Mouse (Mus musculus): ENCODE results near the gene Spon1. TPM values are rescaled to one million over a fixed set of nuclear protein-coding genes. Genes with fewer than 3 reads are reported as not detected.

The Spon1 gene
- polyA plus RNA-seq, 1 experiment from 2014 or later: 81.7 TPM

DNA sequence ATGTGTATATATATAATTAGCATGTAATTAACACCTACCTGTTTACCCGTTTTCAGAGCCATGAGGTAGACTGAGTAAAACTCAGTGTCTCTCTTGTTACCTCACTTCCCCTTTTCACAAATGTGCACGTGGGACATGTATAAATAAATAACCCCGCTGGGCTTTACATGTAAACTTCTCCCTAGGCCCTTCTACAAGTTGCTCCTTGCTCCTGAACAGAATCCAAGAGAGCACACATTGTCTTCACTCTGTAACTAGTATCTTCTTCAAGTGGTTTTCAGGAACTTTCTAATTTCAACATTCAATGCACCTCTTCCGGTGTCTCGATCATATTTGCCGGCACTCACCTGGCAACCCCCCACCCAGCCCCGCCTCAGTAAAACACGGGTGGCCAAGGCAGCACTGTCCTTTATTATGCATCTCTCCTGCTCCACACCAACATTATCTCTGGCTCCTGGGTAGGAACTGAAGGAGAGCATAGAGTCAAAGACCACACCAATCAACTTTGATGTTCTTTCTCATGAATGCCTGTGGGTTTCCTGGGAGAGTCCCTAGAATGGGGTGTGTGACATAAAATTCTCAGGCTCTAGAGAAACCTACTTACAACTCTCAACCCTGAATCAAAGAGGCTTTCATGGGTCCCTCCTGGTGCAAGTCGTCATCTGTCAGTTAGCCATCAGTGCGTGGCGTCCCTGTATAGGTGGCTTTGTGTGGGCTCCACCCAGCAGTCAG is 304.1 kb downstream of the Spon1 start:
- Histone ChIP-seq H3K36me3 (ENCODE audit: control insufficient read depth, insufficient read depth, low read length) (no peaks in the 10 kb centered on the region), H3K4me1 (ENCODE audit: control insufficient read depth, insufficient read depth, low read length) (0 out of 2 replicates have a peak, but pooled peaks cover 6% of the 10 kb centered on the region), H3K4me3 (ENCODE audit: low read depth, low read length) (no peak overlapping the region), H3K27me3 (ENCODE audit: control insufficient read depth, insufficient read depth, low read length) (no peaks in the 10 kb centered on the region), H3K4me2 (ENCODE audit: low read depth, low read length) (no peak overlapping the region), H3K9me3 (ENCODE audit: control insufficient read depth, low read length) (no peaks in the 10 kb centered on the region), H3K27ac (ENCODE audit: low read depth, low read length) (no peak overlapping the region), H3K9ac (replicated peaks; ENCODE audit: low read depth, low read length) (no peak overlapping the region)
- WGBS: 84% methylated on average over 11 of the region's 11 CpGs
- ATAC-seq (ENCODE audit: low read depth): no peak

DNA sequence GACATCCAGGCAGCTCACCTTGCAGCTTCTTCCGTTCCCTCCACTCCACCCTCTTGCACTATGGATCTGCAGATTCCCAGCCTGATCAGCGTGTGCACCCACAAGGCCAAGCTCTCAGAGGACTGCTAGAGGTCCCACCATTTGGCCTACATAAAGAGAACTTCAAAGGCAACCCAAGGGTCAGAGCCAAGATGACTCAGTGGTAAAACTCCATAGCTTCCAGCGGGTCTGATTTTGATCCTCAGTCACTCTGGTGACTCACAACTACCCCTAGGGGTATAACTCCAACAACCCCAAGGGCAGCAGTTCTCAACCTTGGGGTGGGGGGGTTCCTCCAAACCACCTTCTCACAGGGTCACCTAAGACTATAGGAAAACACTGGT is 304.7 kb downstream of the Spon1 start:
- Histone ChIP-seq H3K9me3 (ENCODE audit: control insufficient read depth, low read length) (no peaks in the 10 kb centered on the region), H3K4me2 (ENCODE audit: low read depth, low read length) (no peak overlapping the region), H3K4me3 (ENCODE audit: low read depth, low read length) (no peak overlapping the region), H3K36me3 (ENCODE audit: control insufficient read depth, insufficient read depth, low read length) (no peaks in the 10 kb centered on the region), H3K4me1 (ENCODE audit: control insufficient read depth, insufficient read depth, low read length) (0 out of 2 replicates have a peak, but pooled peaks cover 6% of the 10 kb centered on the region), H3K27ac (ENCODE audit: low read depth, low read length) (no peak overlapping the region), H3K27me3 (ENCODE audit: control insufficient read depth, insufficient read depth, low read length) (no peaks in the 10 kb centered on the region), H3K9ac (replicated peaks; ENCODE audit: low read depth, low read length) (no peak overlapping the region)
- WGBS: 88% methylated on average over 3 of the region's 3 CpGs
- no peak for ATAC-seq (ENCODE audit: low read depth)

DNA sequence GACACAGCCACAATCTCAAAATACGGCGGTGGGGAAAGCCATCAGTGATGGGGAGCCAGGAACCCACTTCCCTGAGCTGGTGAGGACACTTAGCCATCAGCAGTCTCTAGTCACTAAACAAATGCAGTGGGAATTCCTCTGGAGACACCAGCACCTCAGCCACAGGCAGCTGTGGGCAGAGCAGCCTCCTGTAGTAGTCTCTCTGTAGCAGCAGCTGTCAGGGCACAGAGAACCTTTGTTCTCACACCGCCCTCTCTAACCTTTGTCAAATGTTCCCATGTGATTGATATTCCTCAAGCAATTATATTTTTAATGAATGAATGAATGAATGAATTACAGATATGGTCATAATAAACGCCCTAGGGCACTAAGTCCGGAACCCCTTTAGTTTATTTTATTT is 305.6 kb downstream of the Spon1 start:
- no peaks in the 10 kb centered on the region for H3K27me3 ChIP-seq (ENCODE audit: control insufficient read depth, insufficient read depth, low read length)
- no peak overlapping the region for H3K4me3 ChIP-seq (ENCODE audit: low read depth, low read length)
- H3K4me1 ChIP-seq (ENCODE audit: control insufficient read depth, insufficient read depth, low read length): 0 out of 2 replicates have a peak, but pooled peaks cover 3% of the 10 kb centered on the region
- no peak for ATAC-seq (ENCODE audit: low read depth)
- WGBS: 73% methylated on average over 5 of the region's 5 CpGs
- H3K36me3 ChIP-seq (ENCODE audit: control insufficient read depth, insufficient read depth, low read length): no peaks in the 10 kb centered on the region
- H3K9ac ChIP-seq (replicated peaks; ENCODE audit: low read depth, low read length): no peak overlapping the region
- H3K27ac ChIP-seq (ENCODE audit: low read depth, low read length): no peak overlapping the region
- H3K4me2 ChIP-seq (ENCODE audit: low read depth, low read length): no peak overlapping the region
- H3K9me3 ChIP-seq (ENCODE audit: control insufficient read depth, low read length): no peaks in the 10 kb centered on the region

DNA sequence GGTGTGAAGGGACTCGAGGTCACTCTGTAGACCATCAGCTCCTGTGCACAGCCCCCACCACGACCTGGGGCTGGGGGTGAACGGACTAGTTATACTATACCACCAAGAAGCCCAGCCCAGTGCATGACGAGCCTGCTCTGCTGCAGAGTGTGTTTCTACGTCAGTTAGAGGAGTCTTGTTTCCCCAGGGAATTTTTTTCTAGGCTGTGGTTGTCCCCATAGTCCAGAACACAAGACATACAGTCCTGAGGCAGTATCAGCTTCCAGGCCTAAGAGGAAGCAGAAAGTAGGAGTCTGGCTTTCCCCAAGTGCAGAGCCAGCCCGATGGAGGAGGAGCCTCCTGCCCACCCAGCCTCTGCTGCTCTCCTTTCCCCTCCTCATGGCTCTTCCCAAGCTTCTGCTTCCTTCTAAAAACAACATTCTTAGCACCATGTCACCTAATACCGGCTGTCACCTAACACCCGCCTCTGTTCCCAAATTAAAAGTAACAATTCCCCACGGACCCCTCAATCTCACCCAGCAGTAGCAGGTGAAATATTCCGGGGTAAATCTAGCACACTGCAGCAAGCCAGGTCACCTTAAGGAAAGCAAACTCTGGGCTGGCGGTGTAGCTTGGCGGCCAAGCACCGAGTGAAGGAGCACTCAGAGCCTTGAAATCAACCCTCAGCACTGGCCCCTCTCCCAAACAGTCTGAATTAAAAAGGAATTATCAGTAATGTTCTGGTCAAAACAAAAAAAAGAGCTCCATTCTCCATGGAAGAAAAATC is 306.2 kb downstream of the Spon1 start:
- peak; percentile 44; the same call in 1 of the 2 replicates for ATAC-seq (ENCODE audit: low read depth)
- Histone ChIP-seq H3K4me3 (ENCODE audit: low read depth, low read length) (no peak overlapping the region), H3K4me2 (ENCODE audit: low read depth, low read length) (no peak overlapping the region), H3K4me1 (ENCODE audit: control insufficient read depth, insufficient read depth, low read length) (no peaks in the 10 kb centered on the region), H3K9ac (replicated peaks; ENCODE audit: low read depth, low read length) (no peak overlapping the region), H3K36me3 (ENCODE audit: control insufficient read depth, insufficient read depth, low read length) (no peaks in the 10 kb centered on the region), H3K9me3 (ENCODE audit: control insufficient read depth, low read length) (no peaks in the 10 kb centered on the region), H3K27ac (ENCODE audit: low read depth, low read length) (no peak overlapping the region), H3K27me3 (ENCODE audit: control insufficient read depth, insufficient read depth, low read length) (no peaks in the 10 kb centered on the region)
- 44% methylated on average over 13 of the region's 13 CpGs for WGBS

DNA sequence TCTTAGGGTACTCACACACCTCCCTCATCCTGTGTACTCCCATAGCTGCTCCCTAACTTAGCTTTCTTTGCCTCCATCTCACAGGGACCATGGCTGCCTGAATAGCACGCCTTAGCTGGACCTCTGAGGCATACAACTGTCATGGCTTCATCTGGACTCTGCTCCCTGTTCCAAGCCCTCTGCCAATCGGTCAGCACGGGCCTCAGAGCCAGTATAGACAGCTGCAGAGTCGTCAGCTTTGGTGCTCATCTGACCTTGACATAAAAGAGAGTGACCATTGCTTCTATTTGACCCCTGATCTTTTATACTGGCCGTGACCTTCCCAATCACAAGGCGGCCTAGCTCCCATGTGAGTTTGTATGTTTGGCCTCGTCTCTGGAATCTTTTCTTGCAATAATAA is 308.3 kb downstream of the Spon1 start:
- Histone ChIP-seq H3K9ac (replicated peaks; ENCODE audit: low read depth, low read length) (no peak overlapping the region), H3K9me3 (ENCODE audit: control insufficient read depth, low read length) (no peaks in the 10 kb centered on the region), H3K4me2 (ENCODE audit: low read depth, low read length) (no peak overlapping the region), H3K4me1 (ENCODE audit: control insufficient read depth, insufficient read depth, low read length) (no peaks in the 10 kb centered on the region), H3K27ac (ENCODE audit: low read depth, low read length) (no peak overlapping the region), H3K36me3 (ENCODE audit: control insufficient read depth, insufficient read depth, low read length) (no peaks in the 10 kb centered on the region), H3K4me3 (ENCODE audit: low read depth, low read length) (no peak overlapping the region), H3K27me3 (ENCODE audit: control insufficient read depth, insufficient read depth, low read length) (no peaks in the 10 kb centered on the region)
- 43% methylated on average over 7 of the region's 7 CpGs for WGBS
- no peak for ATAC-seq (ENCODE audit: low read depth)

DNA sequence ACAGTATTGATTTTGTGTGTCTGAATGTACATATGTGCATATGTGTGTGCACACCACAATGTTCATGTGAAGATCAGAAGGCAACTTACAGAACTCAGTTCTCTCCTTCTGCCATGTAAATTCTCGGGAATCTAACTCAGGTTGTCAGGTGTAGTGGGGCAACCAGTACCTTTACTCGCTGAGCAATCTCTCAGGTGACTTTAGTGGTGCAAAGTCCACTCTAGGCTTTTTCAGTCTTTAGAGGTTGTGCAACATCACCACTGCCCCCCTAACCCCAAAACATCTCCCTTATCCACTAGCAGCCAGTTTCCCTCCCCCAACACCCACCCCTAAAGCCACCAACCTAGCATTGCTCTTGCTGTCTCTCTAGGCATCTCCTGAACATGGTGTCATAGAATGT is 308.8 kb downstream of the Spon1 start:
- no peaks in the 10 kb centered on the region for H3K4me1 ChIP-seq (ENCODE audit: control insufficient read depth, insufficient read depth, low read length)
- no peak overlapping the region for H3K9ac ChIP-seq (replicated peaks; ENCODE audit: low read depth, low read length)
- H3K27ac ChIP-seq (ENCODE audit: low read depth, low read length): no peak overlapping the region
- H3K9me3 ChIP-seq (ENCODE audit: control insufficient read depth, low read length): no peaks in the 10 kb centered on the region
- no peaks in the 10 kb centered on the region for H3K27me3 ChIP-seq (ENCODE audit: control insufficient read depth, insufficient read depth, low read length)
- no peaks in the 10 kb centered on the region for H3K36me3 ChIP-seq (ENCODE audit: control insufficient read depth, insufficient read depth, low read length)
- no peak overlapping the region for H3K4me3 ChIP-seq (ENCODE audit: low read depth, low read length)
- no peak overlapping the region for H3K4me2 ChIP-seq (ENCODE audit: low read depth, low read length)
- WGBS: 86% methylated on average over 2 of the region's 2 CpGs
- no peak for ATAC-seq (ENCODE audit: low read depth)

DNA sequence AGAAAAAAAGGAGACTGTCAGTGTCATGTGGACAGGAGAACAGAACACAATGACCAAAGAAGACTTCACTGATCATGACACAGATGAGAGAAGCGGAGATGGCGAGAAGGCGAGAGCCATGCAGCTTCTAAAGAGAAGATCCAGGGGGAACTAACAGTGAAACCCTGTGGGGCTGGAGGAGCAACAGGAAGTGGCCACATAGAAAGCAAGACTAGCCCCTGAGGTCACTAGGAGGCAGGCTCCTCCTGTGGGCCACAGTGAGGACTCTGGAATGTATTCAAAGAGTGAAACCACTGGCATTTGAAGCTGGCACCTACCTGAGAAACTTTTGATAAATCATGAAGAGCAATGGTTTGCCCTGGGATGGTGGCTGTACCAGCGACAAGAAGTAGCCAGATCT is 313.5 kb downstream of the Spon1 start:
- H3K4me1 ChIP-seq (ENCODE audit: control insufficient read depth, insufficient read depth, low read length): no peaks in the 10 kb centered on the region
- 93% methylated on average over 4 of the region's 4 CpGs for WGBS
- no peak overlapping the region for H3K4me3 ChIP-seq (ENCODE audit: low read depth, low read length)
- no peaks in the 10 kb centered on the region for H3K27me3 ChIP-seq (ENCODE audit: control insufficient read depth, insufficient read depth, low read length)
- ATAC-seq (ENCODE audit: low read depth): no peak
- no peaks in the 10 kb centered on the region for H3K36me3 ChIP-seq (ENCODE audit: control insufficient read depth, insufficient read depth, low read length)
- no peak overlapping the region for H3K4me2 ChIP-seq (ENCODE audit: low read depth, low read length)
- H3K9ac ChIP-seq (replicated peaks; ENCODE audit: low read depth, low read length): no peak overlapping the region
- H3K9me3 ChIP-seq (ENCODE audit: control insufficient read depth, low read length): no peaks in the 10 kb centered on the region
- H3K27ac ChIP-seq (ENCODE audit: low read depth, low read length): no peak overlapping the region

DNA sequence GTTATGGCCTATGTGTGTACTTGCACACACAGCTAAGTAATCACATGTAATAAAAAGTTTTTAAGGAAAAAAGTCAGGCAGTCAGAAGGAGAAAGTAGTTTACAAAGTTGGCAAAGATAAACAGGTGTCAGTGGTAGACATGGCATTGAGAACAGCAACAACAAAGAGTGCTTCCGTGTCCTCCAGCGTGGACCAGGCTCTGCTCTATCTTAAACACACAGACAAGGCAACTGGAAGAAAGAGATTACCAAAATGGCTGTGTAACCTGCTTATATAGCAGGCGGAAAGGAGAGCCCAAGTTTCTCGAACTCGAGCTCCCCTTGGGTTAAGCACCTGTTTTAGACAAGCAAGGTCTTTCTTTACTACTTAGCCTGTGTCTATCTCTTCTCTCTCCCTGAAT is 314.5 kb downstream of the Spon1 start:
- Histone ChIP-seq H3K27ac (ENCODE audit: low read depth, low read length) (no peak overlapping the region), H3K4me3 (ENCODE audit: low read depth, low read length) (no peak overlapping the region), H3K27me3 (ENCODE audit: control insufficient read depth, insufficient read depth, low read length) (no peaks in the 10 kb centered on the region), H3K9ac (replicated peaks; ENCODE audit: low read depth, low read length) (no peak overlapping the region), H3K9me3 (ENCODE audit: control insufficient read depth, low read length) (no peaks in the 10 kb centered on the region), H3K36me3 (ENCODE audit: control insufficient read depth, insufficient read depth, low read length) (no peaks in the 10 kb centered on the region), H3K4me2 (ENCODE audit: low read depth, low read length) (no peak overlapping the region), H3K4me1 (ENCODE audit: control insufficient read depth, insufficient read depth, low read length) (no peaks in the 10 kb centered on the region)
- WGBS: 97% methylated on average over 5 of the region's 5 CpGs
- ATAC-seq (ENCODE audit: low read depth): no peak

DNA sequence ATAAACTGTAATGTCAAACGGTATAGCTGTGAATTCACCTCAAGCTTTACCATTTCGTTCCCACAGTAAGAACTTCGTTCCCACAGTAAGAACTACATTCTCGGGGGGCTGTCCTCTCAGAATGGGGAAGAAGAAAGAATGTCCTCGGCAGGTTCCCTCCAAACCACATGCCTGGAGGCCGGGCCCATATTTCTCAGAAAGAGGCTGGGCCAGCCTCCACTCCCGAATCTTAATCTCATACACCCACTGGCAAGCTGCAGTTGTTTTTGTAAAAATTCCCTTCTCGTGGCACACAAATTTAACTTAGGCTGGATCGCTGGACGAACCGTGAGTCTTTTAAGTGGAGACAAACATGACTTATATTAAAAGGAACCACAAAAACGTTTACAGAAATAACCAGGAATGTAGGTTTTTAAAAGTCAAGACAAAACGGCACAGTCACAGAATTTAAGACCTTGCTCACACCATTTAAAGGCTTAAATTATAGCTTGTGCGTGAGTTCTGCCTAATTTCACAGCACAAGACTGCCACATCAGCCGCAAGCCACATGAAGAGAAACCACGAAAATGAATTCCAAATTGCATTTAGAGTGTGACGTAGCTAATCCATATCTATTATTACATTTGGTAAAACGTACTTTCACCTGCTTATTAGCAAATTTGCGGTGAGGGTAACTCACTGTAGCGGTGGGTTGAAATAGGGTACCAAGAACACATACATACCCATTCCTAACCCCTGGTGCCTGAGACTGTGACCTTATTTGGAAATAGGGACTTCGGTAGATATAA is 316.0 kb downstream of the Spon1 start:
- Histone ChIP-seq H3K4me1 (ENCODE audit: control insufficient read depth, insufficient read depth, low read length) (no peaks in the 10 kb centered on the region), H3K27ac (ENCODE audit: low read depth, low read length) (no peak overlapping the region), H3K4me2 (ENCODE audit: low read depth, low read length) (no peak overlapping the region), H3K4me3 (ENCODE audit: low read depth, low read length) (no peak overlapping the region), H3K9me3 (ENCODE audit: control insufficient read depth, low read length) (no peaks in the 10 kb centered on the region), H3K27me3 (ENCODE audit: control insufficient read depth, insufficient read depth, low read length) (no peaks in the 10 kb centered on the region), H3K9ac (replicated peaks; ENCODE audit: low read depth, low read length) (no peak overlapping the region), H3K36me3 (ENCODE audit: control insufficient read depth, insufficient read depth, low read length) (no peaks in the 10 kb centered on the region)
- 84% methylated on average over 21 of the region's 21 CpGs for WGBS
- ATAC-seq (ENCODE audit: low read depth): no peak

Data from neural tube, embryonic 14.5 days (tissue).